Mouse (Mus musculus): ENCODE results near the gene Rp9.
"Not testable (repeated sequence)": the region's sequence is repeated elsewhere in the genome, so short reads cannot be mapped to it uniquely, and the experiment has no call there.

The Rp9 gene

GRCm38 (mm10) chr9:22461946-22462345, 7.6 kb downstream of the Rp9 start:
- no peak for DNase-seq (ENCODE audit: low read depth, low spot score)

DNA sequence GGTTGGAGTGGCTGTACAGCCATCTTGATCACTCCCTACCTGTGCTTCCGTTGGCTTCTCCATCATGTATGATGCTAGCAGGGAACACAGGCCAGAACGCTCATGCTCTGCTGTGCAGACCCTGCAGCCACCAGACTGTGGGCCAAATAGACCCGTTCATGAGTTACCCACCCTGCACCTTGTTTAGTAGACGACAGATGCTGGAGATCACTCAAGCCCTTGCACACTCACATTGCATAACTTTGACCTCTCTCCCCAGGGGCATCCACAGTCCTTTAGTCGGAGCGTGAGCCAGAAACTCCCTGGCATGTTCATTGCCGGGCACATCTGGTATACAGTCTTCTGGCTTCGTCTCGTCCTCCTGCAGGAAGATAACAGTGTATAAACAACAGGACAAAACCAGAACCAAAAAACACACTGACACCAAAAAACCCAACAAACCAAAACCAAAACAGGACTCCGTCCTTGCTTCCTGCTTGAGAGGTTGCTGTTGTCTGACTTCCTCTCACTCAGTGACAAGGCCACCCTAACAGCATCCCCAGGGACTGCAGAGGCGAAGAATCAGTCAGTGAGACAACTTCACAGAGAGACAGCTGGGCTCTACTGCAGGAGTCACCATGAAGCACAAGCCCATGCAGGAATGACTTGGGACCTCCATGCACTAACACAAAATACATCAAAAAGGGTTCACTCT, 12.3 kb downstream of the Rp9 start:
- DNase-seq (ENCODE audit: low read depth, low spot score) = no peak

GRCm38 (mm10) chr9:22455041-22455440, 14.5 kb downstream of the Rp9 start:
- DNase-seq (ENCODE audit: low read depth, low spot score) = no peak

DNA sequence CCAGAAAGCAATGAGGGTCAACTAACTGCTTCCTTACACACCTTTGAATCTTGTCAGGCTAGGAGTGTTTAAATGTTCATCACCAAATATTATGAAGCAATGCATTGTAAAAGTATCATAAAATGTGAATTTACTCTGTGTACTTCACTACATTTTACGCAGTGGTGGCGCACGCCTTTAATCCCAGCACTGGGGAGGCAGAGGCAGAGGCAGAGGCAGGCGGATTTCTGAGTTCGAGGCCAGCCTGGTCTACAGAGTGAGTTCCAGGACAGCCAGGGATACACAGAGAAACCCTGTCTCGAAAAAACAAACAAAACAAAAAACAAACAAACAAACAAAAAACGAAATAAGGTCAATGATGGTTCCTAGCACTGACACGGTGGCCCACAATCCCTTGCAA, 15.6 kb downstream of the Rp9 start, which contains the start of gene Gm17545:
Gene Gm17545 (plus strand): TSS at position 301 of the 400 bp plus-strand sequence.
- DNase-seq (ENCODE audit: low read depth, low spot score) = not testable (repeated sequence)

GRCm38 (mm10) chr9:22453501-22453924, 16.0 kb downstream of the Rp9 start:
- DNase-seq (ENCODE audit: low read depth, low spot score) = no peak

DNA sequence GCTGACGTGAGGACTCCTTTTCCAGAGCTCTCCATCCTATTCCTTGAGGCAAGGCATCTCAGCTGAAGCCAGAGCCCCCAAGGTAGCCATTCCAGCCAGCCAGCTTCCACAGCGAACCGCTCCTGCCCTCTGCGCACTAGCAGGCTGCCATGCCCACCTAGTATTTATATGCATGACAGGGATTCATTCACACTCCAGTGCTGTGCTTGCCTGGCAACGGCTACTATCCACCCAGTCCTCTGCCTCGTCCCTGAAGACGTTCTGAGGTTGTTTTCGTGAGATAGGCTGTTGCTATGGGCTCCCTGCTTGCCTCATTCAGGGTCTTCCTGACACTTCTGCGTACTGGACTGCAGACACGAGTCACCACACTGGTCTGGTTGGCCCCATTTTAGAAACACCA, 16.8 kb downstream of the Rp9 start:
- no peak for DNase-seq (ENCODE audit: low read depth, low spot score)

- DNase-seq (ENCODE audit: low read depth, low spot score) = no peak
Observed at GRCm38 (mm10) chr9:22449209-22449608, 20.3 kb downstream of the Rp9 start.

DNA sequence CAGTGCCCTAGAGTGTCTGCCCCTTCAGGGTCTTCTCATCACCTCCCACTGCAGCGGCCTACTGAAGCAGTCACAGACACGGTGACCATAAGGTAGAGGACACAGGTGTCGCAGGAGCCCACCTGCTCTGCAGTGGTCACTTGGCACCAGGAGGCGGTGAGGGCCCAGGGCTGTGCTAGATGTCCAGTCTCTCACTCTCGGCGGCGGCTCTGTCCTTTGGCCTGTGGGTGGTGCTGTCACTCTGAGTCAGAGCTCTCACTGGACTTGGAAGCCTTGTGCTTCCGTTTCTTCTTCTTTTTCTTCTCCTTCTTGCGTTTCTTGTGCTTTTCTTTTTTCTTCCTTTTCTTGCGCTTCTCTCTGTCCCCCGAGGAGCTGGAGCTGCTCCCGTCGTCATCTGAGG, 21.1 kb downstream of the Rp9 start:
- no peak for DNase-seq (ENCODE audit: low read depth, low spot score)

DNA sequence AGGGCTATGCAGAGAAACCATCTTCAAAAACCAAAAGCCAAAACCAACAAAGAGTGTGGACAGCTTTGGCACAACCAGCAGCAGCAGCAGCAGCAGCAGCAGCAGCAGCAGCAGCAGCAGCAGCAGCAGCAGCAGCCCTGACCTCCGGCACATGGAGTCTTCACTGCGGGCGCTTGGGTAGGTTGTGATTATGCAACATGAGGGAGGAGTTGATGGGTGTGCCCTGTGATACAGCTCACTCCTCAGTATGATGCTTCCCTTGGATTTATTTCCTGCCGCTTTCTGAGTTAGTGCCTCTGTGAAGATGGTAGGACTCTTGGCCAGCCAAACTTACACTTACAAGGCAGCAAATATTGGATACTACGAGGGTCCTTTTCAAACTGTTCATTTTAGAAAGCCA, 22.3 kb downstream of the Rp9 start:
- DNase-seq (ENCODE audit: low read depth, low spot score) = no peak

DNA sequence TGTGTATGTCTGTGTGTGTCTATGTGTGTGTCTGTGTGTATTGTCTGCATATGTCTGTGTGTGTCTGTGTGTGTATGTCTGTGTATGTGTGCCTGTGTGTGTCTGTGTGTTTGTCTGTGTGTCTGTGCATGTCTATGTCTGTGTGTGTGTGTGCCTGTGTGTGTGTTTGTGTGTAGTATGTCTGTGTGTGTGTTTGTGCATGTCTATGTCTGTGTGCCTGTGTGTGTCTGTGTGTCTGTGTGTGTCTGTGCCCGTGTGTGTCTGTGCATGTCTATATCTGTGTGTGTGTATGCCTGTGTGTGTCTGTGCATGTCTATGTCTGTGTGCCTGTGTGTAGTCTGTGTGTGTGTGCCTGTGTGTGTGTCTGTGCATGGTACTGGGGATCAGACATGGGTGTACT, 24.4 kb downstream of the Rp9 start:
- no peak for DNase-seq (ENCODE audit: low read depth, low spot score)

DNA sequence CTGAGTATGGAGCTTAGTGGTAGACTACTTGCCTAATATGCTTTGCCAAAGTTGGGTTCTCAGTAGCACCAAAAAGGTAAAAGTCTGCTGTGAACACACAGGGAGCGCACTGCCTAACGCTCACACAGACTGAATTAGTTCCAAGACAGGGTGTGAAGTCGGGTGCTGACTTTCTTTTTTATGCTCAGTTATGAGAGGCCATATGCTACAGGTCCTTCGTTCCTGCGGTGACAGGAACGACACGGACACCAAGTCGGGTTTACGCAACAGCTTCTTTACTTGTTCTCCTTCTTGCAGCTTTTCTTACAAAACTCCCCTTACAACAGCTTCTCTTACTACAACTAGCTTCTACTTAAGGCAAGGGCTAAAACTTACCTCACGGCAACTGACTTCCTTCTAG, 26.4 kb downstream of the Rp9 start:
- no peak for DNase-seq (ENCODE audit: low read depth, low spot score)

DNA sequence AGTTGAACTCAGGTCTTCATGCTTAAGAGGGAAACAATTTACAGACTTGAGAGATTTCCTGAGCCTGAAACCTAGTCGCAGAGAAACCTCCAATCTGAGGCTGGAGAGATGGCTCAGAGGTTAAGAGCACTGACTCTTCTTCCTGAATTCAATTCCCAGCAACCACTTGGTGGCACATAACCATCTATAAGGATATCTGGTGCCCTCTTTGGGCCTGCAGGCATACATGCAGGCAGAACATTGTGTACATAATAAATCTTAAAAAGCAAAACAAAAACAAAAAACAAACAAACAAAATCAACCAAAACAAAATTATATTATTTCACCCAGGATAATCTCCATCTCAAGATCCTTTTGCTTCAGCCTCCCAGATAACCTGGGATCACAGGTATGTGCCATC, 30.7 kb downstream of the Rp9 start:
- DNase-seq (ENCODE audit: low read depth, low spot score) = no peak

DNA sequence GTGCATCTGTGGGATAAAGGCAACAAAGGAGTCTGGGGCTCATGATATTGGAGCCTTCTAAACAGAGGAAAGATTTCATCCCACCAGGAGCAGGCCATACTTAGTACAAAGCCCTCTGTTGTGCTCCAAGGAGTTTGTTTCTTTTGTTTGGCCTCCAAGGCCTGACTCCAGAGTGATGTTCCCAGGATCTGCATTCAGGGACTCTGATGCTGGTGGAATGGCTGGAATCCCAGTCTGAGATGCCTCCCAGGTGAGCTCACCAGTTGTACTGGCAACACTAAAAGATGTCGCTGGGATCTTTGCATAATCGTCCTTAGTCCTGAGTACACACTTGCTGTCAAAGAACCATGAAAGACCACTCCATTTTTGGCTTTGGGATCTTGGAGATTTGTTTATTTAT, 35.4 kb downstream of the Rp9 start:
- no peak for DNase-seq (ENCODE audit: low read depth, low spot score)

DNA sequence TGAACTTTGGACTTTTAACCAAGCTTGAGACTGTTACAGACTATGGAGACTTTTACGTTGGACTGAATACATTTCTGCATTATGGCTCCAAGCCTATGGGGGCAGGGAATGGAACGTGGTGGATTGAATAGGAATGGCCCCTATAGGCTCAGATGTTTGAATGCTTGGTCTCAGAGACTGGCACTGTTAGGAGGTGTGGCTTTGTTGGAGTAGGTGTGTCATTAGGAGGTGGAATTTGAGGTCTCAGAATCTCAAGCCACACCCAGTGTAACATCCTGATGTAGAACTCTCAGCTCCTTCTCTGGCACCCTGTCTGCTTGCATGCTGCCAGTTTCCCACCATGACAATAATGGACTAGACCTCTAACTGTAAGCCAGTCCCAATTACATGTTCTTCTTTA, 36.3 kb downstream of the Rp9 start:
- DNase-seq (ENCODE audit: low read depth, low spot score) = no peak

DNA sequence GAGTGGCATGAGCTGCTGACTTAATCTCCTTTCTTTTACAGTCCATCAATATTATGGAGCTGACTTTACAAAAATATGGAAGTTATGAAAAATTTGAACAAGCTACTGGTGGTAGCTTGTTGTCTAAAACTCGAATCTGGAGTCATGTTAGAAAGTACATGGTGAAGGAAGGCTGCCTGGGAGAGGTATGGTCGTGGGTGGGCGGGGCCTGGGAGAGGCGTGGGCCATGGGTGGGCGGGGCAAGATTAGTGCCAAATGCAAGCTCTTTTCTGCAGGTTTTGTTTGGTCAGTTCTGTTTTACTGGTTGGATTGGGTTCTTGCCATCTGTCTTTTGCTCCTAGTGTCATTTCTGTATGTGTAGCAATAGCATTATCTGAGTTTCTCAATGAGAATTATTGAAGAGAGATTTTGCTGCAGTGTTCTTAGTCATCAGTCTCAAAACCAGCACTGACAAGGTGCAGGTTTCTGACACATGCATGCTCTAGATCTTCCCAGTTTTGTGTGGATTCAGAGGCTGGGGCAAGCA, 39.2 kb downstream of the Rp9 start:
- DNase-seq (ENCODE audit: low read depth, low spot score) = peak; percentile 19

GRCm38 (mm10) chr9:22429533-22430241, 39.9 kb downstream of the Rp9 start:
- peak; percentile 47 for DNase-seq (ENCODE audit: low read depth, low spot score)

DNA sequence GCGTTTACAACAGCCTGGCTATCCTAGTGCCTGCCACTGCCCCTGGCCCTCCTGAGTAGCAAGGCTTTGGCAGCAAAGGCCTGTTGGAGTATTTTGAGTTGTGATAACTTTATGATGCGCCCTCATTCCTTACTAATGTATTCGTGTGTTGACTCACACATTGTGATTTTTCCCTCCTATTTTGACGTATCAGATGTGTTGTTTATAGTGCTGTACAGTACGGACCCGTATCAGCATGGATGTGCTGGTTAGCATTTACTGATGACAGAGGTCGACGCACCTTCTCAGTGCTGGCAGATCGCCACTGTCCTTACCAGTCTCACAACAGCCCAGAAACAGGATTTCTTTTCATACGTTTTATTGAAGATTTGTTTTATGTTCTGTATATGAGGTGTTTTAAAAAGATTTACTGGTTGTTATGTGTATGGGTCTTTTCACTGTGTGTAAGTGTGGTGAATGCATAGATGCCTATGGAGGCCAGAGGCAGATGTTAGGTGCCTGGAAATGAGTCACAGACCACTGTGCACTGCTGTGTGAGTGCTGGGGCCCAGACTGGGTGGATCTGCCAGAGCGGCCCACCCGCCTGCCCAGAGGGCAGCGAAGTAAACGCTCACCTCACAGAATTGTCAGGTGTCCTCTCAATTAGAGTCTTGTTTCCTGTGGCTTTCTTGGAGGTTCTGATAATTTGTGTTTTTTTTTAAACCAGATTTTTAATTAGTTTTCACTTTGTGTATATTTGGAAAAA, 40.7 kb downstream of the Rp9 start:
- no peak for DNase-seq (ENCODE audit: low read depth, low spot score)

- no peak for DNase-seq (ENCODE audit: low read depth, low spot score)
Observed at GRCm38 (mm10) chr9:22428028-22428665, 41.4 kb downstream of the Rp9 start.

DNA sequence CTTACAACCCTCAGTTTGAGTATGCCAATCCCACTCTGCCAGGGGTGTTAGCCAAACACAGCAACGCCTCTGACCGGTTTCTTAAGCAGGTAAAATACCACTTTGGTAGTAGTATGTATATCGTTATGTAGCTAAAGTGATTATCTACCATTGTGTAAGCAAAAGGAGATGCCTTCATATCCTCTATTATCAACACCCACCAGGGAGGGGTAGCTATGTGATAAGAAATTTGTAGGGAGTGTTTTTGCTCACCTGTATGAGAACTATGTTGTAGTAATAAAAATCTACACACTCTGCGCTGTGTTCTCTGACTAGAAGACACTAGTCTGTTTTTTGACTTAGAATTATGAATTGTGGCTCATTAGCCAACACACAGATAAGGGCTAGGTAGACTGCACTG, 44.8 kb downstream of the Rp9 start:
- no peak for DNase-seq (ENCODE audit: low read depth, low spot score)

DNA sequence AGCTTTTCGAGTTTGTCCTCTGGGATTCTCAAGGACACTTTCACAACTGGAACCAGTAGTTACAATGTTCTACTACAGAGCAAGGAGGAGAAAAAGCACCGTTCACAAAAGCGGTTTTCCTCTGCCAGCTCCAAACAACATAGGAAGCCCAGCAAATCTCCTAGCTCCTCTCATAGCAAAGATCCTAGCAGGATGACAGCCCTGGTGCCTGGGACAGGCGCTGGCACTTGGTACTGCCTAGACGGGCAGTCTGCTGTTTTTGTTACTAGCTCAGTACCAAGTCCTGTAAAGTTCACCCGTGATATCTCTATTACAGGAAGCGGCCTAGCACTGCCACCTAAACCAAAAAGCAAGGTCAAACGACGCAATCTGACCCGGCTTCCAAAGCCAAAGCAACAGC, 45.3 kb downstream of the Rp9 start:
- no peak for DNase-seq (ENCODE audit: low read depth, low spot score)

DNA sequence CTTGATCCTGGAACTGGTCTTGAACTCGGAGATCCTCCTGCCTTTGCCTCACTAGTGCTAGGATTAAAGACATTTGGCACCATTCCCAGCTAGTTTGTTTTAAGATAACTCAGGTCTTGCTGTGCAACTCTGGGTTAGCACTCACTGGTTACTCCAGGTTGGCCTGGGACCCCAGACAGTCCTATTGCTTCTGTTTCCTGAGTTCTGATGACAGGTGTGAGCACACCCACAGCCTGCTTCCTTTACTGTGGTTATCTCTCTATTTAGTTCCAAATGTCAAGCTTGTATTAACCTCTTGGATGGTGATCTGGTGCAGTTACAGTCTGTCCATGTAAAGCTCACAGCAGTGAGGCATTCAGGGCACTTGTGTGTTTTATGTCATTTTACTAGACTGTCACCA, 46.0 kb downstream of the Rp9 start:
- no peak for DNase-seq (ENCODE audit: low read depth, low spot score)

DNA sequence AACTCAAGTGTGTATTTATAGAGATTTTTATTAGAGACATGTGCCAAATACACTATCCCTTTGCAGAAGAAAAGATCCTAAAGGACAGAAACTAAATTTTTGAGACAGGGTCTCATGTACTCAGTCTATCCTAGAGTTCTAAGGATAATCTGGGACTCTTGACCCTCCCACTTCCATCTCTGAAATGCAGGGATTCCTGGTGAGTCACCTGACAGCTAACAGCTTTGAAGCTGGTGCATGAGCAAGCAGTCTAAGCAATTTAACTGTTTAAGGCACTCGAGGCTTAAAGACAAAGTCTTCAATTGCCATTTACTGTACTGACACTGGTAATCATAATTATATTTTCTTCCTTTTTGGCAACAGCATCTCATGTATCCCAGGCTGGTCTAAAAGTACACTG, 47.0 kb downstream of the Rp9 start:
- no peak for DNase-seq (ENCODE audit: low read depth, low spot score)
